Mouse (Mus musculus) heart, adult 8-10 months (tissue): ENCODE measurements around the gene Trdmt1. TPM values are rescaled to one million over a fixed set of nuclear protein-coding genes. Genes with fewer than 3 reads are reported as not detected.
A peak's percentile ranks its signal among the peaks of the same experiment; 100 is the strongest.
"Not testable (repeated sequence)": the region's sequence is repeated elsewhere in the genome, so short reads cannot be mapped to it uniquely, and the experiment has no call there.

Experiments
- DNase-seq: peaks from one replicate; pipeline ENCODE4 v3.0.0; 2022; ENCODE audit warnings: low spot score
- total RNA-seq, 4 experiments: library from RNA; stranded (reverse); gene quantifications; 2 replicates each; pipeline ENCODE4 v1.2.4; 2022

Gene Trdmt1
- 1 to 10 TPM; 6.3 to 8.9 (median 7.5) TPM for total RNA-seq

DNA sequence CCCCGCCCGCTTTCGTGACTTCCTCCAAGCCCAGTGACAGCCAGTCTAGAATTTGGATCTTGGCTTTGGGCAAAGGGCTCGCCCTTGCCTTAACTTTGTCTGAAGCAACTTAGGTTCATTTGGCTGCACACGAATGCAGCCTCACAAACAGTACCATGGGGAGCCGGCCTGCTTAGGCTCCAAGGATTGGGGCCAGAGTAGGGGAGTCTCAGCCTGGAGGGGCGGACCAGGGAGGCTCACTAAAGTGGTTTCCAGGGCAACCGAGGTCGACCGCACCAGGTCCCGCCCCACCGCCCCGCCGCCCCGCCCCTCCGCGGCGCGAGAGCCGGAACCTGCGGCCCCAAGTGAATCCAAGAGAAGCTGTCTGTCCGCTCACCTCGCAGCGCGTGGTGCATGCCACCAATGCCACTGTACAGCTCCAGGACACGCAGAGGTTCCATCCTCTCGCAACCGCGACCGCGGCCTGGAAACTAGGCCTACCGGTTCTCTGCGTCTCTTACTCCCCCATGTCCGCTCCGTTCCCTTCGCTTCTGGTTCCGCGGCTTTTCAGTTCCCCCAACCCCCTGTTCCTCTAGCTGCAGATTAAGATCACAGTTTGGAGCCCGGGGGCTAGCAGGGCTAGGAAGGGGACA lies at the start of gene Trdmt1:
TSS of gene Trdmt1 (minus strand) at position 476 of the 632 bp plus-strand sequence.
- peak; percentile 83 for DNase-seq

DNA sequence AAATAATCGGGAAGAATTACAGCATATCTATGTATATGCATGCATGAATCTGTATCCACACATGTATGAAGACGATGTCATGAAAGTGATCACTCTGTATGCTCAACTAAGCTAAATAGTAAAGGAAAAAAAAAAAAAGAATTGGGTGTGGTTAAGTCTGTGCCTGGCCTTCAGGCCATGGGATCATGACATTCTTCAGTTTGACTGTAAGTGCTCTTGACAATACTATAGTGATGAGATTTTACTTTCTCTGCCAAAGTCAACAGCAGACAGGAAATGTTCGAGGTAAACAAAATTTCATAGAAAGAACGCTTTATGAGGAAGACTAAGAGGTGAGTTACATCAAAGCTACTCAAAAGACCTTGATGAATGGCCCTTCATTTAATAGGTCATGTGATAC lies 48.9 kb upstream of the Trdmt1 start:
- DNase-seq = no peak

DNA sequence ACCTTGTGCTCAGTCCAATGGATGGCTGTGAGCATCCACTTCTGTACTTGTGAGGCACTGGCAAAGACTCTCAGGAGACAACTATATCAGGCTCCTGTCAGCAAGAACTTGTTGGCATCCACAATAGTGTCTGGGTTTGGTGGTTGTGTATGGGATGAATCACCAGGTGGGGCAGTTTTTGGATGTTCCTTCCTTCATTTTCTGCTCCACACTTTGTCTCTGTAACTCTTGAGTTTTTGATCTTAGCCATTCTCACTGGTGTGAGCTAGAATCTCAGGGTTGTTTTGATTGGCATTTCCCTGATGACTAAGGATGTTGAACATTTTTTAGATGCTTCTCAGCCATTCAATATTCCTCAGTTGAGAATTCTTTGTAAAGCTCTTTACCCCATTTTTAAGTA lies 39.3 kb upstream of the Trdmt1 start:
- not testable (repeated sequence) for DNase-seq

DNA sequence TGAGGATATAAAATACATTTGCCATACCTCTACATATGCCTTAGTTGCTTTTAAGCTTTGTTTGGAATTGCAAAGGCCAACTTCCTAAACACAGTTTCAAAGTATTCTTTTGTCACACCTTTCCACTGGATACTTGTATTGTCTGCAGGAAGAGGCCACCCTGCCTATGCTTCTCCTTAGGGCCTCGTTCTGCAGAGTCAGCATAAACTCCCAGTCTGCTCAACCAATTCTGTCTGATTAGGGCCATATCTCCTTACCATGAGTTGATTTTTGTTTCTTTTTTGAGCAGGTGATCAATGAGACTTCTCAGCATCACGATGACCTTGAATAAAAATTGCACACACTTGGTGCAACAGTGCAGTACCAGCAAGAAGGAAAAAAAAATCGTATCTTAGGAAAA lies 37.7 kb upstream of the Trdmt1 start:
- no peak for DNase-seq

DNA sequence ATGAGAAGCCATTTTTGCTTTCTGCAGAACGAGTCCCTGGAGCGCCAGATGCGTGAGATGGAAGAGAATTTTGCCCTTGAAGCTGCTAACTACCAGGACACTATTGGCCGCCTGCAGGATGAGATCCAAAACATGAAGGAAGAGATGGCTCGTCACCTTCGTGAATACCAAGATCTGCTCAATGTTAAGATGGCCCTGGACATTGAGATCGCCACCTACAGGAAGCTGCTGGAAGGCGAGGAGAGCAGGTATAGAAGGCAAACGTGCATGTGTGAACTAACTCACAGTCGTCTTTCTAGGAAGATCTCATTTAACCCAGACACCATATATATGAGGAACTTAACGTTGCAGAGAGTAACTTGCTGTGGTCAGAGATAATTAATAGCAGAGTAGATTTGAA lies 35.5 kb upstream of the Trdmt1 start:
- no peak for DNase-seq

DNA sequence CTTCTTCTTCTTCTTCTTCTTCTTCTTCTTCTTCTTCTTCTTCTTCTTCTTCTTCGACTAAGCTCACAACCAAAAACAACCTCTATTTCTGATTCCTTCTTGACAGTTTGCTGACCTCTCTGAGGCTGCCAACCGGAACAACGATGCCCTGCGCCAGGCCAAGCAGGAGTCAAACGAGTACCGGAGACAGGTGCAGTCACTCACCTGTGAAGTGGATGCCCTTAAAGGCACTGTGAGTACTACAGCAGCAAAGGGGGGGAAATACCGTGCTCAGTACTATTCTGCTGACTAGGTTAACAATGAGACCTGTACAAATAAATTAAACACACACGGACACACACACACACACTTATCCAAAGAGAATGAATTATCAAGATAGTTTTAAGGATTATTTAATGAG lies 34.8 kb upstream of the Trdmt1 start:
- DNase-seq = no peak

DNA sequence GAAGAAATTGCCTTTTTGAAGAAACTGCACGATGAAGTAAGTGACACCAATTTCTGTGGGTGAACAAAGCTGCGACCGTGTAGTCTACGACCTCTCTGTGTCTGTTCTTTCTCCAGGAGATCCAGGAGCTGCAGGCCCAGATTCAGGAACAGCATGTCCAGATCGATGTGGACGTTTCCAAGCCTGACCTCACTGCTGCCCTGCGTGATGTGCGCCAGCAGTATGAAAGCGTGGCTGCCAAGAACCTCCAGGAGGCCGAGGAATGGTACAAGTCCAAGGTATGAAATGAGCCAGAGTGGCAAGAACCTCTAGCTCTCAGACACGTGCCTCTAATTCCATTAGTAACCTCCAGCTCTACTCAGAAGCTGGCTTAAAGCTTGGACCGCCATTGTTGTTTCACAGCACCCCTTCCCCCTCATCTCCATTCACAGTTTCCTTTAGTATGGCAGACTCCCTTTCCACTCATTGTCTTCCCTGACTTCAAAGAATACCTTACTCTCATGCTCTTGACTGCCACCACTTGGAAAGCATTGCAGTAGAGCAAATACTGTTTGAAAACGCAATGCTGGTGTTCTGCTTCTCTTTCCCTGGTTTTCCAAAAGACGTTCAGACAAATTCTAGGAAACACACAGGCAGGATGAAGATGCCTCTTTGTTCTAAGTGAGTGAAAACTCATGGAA lies 34.1 kb upstream of the Trdmt1 start:
- peak; percentile 33 for DNase-seq

DNA sequence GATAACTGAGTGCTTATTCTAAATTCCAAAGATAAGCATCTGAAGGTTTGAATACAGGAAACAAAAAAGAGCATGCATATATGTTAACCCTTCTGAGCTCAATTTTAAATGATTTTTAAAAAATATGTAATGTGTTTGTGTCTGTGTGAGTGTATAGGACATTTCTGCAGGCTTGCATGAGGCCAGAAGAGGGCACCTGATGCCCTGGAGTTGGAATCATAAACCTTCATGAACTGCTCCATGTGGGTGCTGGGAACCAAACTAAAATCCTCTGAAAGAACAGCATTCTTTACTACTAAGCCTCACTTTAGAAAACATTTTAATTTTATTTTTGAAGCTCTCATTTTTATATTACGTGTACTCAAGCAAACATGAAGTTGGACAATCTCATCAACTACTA lies 32.9 kb upstream of the Trdmt1 start:
- DNase-seq = no peak

DNA sequence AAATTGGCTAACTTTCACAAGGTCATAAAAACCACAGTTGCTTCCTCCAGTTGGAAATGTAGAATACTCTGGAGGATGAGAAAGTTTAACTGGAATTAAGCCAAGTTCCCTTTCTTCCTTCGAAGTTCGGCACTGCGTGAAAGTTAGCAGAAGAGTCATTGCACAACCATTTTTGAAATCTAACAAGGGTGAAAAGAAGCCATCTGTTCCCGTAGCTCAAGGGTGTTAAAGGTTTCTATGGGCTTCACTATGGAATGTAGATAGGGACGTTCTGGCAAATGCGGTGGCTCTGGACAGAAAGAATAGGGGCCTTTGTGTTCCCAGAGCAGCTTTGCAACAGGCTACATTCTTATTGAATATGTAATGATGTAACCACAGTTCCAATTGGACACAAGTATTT lies 31.5 kb upstream of the Trdmt1 start:
- no peak for DNase-seq

DNA sequence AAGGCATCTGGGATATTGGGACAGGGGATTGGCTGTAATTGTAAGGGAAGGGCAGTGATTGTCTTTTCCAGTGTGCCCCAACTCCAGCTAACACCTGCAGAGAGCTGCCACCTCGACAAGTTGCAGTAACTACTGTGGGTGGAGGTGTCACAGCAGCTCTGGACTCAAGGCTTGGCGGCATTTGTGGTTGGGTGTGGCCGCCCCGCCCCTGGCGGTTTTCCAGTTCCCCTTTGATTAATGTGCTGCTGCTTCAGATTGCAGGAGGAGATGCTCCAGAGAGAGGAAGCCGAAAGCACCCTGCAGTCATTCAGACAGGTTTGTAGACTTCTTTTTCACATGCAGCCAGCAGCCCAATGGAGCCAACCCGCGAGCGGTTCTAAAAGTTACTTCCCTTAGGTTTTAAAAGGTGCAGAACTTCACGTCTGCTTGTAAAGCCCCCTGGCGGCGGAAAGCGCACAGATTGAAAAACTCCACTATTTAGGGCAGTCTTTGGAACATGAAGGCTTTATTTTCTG lies 30.9 kb upstream of the Trdmt1 start:
- peak; percentile 81 for DNase-seq

DNA sequence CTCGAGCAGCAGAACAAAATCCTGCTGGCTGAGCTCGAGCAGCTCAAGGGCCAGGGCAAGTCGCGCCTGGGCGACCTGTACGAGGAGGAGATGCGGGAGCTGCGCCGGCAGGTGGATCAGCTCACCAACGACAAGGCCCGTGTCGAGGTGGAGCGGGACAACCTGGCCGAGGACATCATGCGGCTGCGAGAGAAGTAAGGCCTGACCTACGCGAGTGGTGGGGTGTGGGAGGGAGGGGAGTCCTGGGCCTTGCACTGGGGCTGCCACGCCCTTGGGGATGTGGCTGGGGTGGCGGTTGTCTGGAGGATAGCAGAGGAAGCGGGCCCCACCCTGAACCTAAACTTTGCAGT lies 30.3 kb upstream of the Trdmt1 start:
- peak; percentile 48 for DNase-seq

DNA sequence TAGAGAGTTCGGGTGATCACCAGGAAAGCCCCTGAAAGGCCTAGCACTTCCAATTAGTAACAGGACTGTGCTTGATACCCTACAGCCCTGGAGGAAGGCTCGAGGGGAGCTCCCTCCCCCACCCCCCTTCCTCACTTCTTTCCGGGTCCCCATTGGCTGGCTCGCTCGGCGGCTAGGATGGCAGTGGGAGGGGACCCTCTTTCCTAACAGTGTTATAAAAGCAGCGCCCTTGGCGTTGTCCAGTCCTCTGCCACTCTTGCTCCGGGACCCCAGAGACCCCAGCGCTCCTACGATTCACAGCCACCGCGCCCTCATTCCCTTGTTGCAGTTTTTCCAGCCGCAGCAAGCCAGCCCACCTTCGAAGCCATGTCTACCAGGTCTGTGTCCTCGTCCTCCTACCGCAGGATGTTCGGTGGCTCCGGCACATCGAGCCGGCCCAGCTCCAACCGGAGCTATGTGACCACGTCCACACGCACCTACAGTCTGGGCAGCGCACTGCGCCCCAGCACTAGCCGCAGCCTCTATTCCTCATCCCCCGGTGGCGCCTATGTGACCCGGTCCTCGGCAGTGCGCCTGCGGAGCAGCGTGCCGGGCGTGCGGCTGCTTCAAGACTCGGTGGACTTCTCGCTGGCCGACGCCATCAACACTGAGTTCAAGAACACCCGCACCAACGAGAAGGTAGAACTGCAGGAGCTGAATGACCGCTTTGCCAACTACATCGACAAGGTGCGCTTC lies 29.8 kb upstream of the Trdmt1 start:
- DNase-seq = peak; percentile 91

DNA sequence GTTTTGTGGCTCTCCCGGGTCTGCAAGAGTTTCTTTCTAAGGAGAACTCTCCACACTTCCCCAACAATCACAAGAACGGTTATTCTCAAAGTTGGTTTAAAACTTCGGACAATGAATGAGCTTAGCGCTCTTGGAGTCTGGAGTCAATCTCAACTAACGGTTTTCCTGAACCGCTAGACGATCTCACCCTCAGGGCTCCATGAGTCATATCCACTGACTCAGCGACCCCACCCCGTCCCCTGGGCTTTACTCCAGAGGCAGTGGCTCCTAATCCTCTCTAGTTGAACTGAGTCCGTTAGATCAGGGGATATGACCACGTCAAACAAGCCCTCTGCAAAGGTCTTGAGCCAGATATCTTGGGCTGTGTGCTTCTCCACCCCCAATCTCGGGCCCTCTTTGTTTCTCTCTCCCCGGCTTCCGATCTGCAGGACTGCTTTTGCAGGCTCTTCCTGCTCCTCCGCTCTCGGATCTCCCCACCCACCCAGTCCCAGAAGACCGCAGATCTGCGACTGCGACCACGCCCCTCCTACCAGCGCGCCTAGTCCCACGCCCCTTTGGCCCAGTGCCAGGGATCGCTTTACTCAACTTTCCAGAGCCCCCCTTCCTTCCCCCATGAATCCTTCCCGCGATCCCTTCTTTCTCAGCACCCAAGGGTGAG lies 29.1 kb upstream of the Trdmt1 start, which contains the start of gene Vim:
TSS of gene Vim (plus strand) at position 520 of the 658 bp plus-strand sequence.
- DNase-seq = peak; percentile 92

DNA sequence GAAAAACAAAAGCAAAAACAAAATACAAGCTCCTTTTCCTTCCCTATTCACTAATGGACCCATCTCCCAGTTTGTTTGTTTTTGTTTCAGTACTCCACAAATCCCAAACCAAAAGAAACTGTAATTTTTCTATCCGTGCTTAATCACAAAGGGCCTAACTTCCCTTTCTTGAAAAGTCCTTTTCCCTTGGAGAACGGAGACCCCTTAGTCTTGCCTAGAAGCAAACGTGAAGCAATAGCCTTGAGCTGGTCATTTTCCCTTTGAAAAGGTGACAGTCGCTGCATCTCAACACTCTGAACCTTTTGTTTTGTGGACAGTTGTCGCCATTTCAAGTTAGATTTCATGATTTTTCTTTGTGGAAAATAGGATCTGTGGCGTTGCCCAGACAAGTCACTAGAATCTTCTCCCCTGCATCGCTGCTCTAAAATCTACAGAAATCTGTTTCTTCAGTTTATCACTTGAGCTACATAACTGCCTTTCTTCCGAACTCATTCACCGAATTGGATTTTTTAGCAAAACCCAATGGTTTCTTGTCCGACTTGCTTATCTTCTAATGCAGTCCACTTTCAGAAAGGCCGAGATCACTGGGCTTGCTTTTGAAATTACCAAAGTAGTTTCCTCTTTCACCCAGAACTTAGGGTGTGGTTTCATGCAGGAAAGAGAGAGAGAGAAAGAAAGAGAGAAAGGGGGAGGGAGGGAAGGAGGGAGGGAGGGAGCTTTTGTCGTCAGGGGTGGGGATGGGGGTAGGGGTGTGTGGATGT lies 28.4 kb upstream of the Trdmt1 start:
- no peak for DNase-seq

DNA sequence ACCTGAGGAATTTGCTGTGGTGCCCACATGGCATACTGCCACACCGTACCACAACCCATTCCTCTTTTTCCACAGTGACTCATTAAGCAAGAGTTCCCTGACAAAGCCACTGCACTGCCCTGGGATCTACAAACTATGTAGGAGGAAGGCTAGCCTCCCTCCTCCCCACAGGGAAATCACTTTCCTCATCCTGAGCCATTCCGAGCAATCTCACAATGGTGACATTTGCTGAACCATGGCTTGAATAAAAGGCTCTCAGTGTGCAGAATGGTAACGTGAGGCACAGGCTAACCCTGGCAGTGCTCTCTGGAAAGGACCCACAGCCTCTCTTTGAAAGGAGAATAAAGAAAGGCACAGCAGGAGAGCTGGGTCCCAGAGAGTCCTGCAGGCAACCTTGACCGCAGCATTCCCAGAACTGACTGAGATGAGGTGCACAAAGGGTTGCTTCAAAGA lies 27.7 kb upstream of the Trdmt1 start:
- peak; percentile 18 for DNase-seq

DNA sequence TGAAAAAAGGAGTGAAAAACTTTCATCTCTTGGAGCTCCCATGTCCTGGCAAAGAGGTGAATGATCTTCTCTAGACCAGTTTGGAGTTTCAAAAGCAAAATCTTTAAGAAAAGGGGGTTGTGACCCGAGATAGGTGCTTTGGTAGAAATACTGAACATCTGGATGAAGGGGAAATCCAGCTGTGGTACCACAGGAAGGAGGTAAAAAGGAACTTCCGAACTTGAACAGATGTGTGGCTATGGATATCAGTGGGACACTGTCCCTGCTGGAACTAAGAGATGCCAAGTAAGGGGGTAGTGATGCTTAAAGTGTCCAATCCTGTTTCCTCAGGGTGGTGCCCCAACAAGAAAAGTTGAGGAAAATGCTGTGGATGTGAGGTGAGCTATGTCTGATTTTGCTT lies 25.7 kb upstream of the Trdmt1 start:
- DNase-seq = no peak

DNA sequence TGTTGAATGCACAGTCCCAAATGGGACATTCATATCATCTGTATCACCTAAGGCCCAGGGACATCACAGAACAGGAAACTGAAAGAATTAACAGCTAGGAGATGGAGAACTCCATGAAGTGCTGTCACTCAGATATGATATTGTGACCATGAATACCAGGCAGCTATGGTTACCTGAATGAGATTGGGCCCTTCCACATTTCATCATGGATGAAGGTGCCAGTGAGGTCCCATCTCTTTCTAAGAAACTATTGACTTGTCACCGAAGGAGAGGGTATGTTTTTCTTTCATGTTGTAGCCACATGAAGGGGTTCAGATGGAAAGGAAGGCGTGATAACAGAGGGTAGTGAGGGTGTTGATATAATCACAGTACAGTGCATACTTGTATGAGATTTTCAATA lies 15.9 kb upstream of the Trdmt1 start:
- no peak for DNase-seq

DNA sequence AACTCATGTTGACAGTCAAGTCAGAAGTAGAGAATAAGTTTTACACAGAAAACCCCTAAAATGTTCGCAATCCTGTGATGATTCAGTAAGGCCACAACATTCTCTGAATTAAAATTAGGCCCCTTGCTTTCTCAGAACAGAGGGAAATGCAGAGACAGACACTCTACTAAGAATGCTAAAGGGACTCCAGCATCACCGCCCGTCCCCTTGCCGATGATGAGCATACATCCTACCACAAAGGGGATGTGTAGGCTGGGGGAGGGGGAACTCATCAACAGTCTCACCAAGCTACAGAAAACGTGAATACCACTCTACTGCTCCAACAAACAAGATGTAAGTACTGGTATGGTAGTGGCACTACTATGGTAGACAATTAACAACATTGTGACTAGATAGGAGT lies 15.3 kb upstream of the Trdmt1 start:
- no peak for DNase-seq

DNA sequence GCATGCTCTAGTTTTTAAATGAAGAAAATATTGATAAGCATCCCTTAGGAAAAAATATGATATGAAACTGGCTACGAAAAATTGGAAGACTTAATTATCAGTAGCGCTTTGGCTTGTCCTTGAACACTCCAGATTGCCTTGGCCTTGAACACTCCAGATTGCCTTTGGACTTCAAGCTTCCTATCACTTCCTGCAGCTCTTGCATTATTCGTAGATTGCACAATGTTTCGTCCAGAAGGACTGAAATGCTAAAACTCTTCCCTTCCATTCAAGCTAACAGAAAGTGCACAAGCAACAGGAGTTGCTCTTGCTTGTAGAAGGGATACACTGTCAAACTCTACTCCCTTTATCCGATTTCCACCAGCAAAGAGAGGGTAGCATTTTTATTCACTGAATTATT lies 14.8 kb upstream of the Trdmt1 start:
- DNase-seq = peak; percentile 26

DNA sequence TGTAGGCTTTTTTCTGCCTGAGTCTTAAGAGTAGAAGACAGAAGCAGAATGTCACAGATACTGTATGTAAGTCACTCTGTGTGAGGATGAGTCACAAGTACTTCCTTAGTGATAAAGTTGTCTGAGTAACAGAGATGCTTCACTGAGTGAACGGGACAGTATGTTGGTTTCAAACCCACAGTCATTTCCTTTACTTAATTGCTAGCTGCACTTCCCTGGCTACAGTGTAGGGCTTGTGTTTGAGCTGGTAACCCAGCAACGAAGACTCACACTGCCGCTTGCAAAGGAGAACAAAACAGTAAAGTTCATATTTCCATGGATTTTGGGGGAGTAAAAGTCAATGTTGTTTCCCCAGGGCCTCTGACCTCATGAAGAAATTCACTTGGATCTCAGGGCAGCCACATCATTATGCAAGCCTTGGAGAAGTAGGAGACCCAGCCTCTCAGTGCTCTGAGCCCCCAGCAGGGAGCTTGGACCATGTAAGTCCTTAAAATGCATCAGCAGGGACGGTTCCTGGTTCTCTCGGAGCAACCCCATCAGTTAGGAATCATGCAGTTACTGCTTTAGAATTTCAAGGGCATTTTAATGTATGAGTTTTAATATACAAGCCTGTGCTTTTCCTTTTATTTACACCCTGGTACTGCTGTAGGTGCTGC lies 14.3 kb upstream of the Trdmt1 start:
- DNase-seq = peak; percentile 78
